Mouse (Mus musculus): ENCODE measurements around the gene Aifm2. TPM values are rescaled to one million over a fixed set of nuclear protein-coding genes. Genes with fewer than 3 reads are reported as not detected.
A peak's percentile ranks its signal among the peaks of the same experiment; 100 is the strongest.

Gene Aifm2
- polyA plus RNA-seq, 1 experiment from 2014 or later: 8.2 TPM

- WGBS: under 1% methylated on average over 105 of the region's 111 CpGs
- peak; percentile 9; the same call in 1 of the 2 replicates for ATAC-seq (ENCODE audit: low FRiP score)
Observed at GRCm38 (mm10) chr10:61695703-61696559, 19.1 kb upstream of the Aifm2 start.

GRCm38 (mm10) chr10:61696560-61696823 is 18.6 kb upstream of the Aifm2 start:
- no peak for ATAC-seq (ENCODE audit: low FRiP score)
- Histone ChIP-seq H3K4me1 (replicated peaks) (peaks cover 32% of the 10 kb centered on the region), H3K27me3 (no peaks in the 10 kb centered on the region), H3K4me3 (peak overlapping the region; percentile 87), H3K36me3 (peaks cover 33% of the 10 kb centered on the region), H3K4me2 (peak overlapping the region; percentile 99), H3K9me3 (no peaks in the 10 kb centered on the region), H3K9ac (peak overlapping the region; percentile 86), H3K27ac (no peak overlapping the region)
- 8% methylated on average over 19 of the region's 19 CpGs for WGBS

More at GRCm38 (mm10) chr10:61695703-61696559, 19.1 kb upstream of the Aifm2 start:
- Histone ChIP-seq H3K4me2 (peak overlapping the region; percentile 99), H3K4me3 (peak overlapping the region; percentile 87), H3K9me3 (no peaks in the 10 kb centered on the region), H3K27ac (peak overlapping the region; percentile 63), H3K36me3 (peaks cover 34% of the 10 kb centered on the region), H3K27me3 (no peaks in the 10 kb centered on the region), H3K9ac (peak overlapping the region; percentile 86), H3K4me1 (replicated peaks) (peaks cover 32% of the 10 kb centered on the region)

GRCm38 (mm10) chr10:61697028-61697427 is 18.0 kb upstream of the Aifm2 start:
- no peak overlapping the region for H3K27ac ChIP-seq
- no peaks in the 10 kb centered on the region for H3K27me3 ChIP-seq
- peaks cover 32% of the 10 kb centered on the region for H3K4me1 ChIP-seq (replicated peaks)
- peak overlapping the region; percentile 87 for H3K4me3 ChIP-seq
- H3K36me3 ChIP-seq: peaks cover 34% of the 10 kb centered on the region
- H3K4me2 ChIP-seq: peak overlapping the region; percentile 99
- peak overlapping the region; percentile 86 for H3K9ac ChIP-seq
- no peaks in the 10 kb centered on the region for H3K9me3 ChIP-seq
- no peak for ATAC-seq (ENCODE audit: low FRiP score)
- 93% methylated on average over 2 of the region's 2 CpGs for whole genome bisulfite sequencing

- Histone ChIP-seq H3K9me3 (no peaks in the 10 kb centered on the region), H3K4me2 (no peak overlapping the region), H3K27ac (no peak overlapping the region), H3K27me3 (no peaks in the 10 kb centered on the region), H3K9ac (no peak overlapping the region), H3K4me1 (replicated peaks) (no peaks in the 10 kb centered on the region), H3K36me3 (peaks cover 41% of the 10 kb centered on the region), H3K4me3 (no peak overlapping the region)
- WGBS: 87% methylated on average over 4 of the region's 4 CpGs
- no peak for ATAC-seq (ENCODE audit: low FRiP score)
Observed at GRCm38 (mm10) chr10:61704663-61705062, 10.4 kb upstream of the Aifm2 start.

- no peaks in the 10 kb centered on the region for H3K9me3 ChIP-seq
- no peak overlapping the region for H3K4me2 ChIP-seq
- no peak overlapping the region for H3K9ac ChIP-seq
- H3K36me3 ChIP-seq: peaks cover 34% of the 10 kb centered on the region
- H3K4me1 ChIP-seq (replicated peaks): no peaks in the 10 kb centered on the region
- 80% methylated on average over 6 of the region's 6 CpGs for WGBS
- no peak overlapping the region for H3K27ac ChIP-seq
- H3K4me3 ChIP-seq: no peak overlapping the region
- H3K27me3 ChIP-seq: peaks cover 5% of the 10 kb centered on the region; the same call in 1 of the 2 replicates
- ATAC-seq (ENCODE audit: low FRiP score): no peak
Observed at GRCm38 (mm10) chr10:61706412-61707375, 8.4 kb upstream of the Aifm2 start.

- peaks cover 41% of the 10 kb centered on the region for H3K27me3 ChIP-seq
- peaks cover 10% of the 10 kb centered on the region for H3K4me1 ChIP-seq (replicated peaks)
- H3K27ac ChIP-seq: no peak overlapping the region
- H3K4me3 ChIP-seq: no peak overlapping the region
- H3K4me2 ChIP-seq: no peak overlapping the region
- no peak overlapping the region for H3K9ac ChIP-seq
- H3K36me3 ChIP-seq: no peaks in the 10 kb centered on the region
- no peak for ATAC-seq (ENCODE audit: low FRiP score)
- 82% methylated on average over 3 of the region's 3 CpGs for WGBS
- H3K9me3 ChIP-seq: no peaks in the 10 kb centered on the region
Observed at GRCm38 (mm10) chr10:61713601-61714000, 1.5 kb upstream of the Aifm2 start.

GRCm38 (mm10) chr10:61714146-61714545 is 917 bp upstream of the Aifm2 start:
- Histone ChIP-seq H3K4me3 (no peak overlapping the region), H3K27me3 (peaks cover 41% of the 10 kb centered on the region), H3K36me3 (no peaks in the 10 kb centered on the region), H3K27ac (no peak overlapping the region), H3K9me3 (no peaks in the 10 kb centered on the region), H3K9ac (no peak overlapping the region), H3K4me2 (no peak overlapping the region), H3K4me1 (replicated peaks) (peaks cover 10% of the 10 kb centered on the region)
- ATAC-seq (ENCODE audit: low FRiP score): no peak
- WGBS: 91% methylated on average over 4 of the region's 4 CpGs

GRCm38 (mm10) chr10:61715462-61715837 is 387 bp downstream of the Aifm2 start:
- Histone ChIP-seq H3K36me3 (no peaks in the 10 kb centered on the region), H3K4me2 (peak overlapping the region; percentile 83), H3K27ac (no peak overlapping the region), H3K9ac (peak overlapping the region; percentile 67), H3K27me3 (peaks cover 41% of the 10 kb centered on the region), H3K4me3 (peak overlapping the region; percentile 52), H3K9me3 (no peaks in the 10 kb centered on the region), H3K4me1 (replicated peaks) (peaks cover 10% of the 10 kb centered on the region)
- WGBS: 3% methylated on average over 11 of the region's 11 CpGs
- ATAC-seq (ENCODE audit: low FRiP score): peak; percentile 57

- 83% methylated on average over 7 of the region's 7 CpGs for whole genome bisulfite sequencing
- H3K9me3 ChIP-seq: no peaks in the 10 kb centered on the region
- H3K27me3 ChIP-seq: peaks cover 36% of the 10 kb centered on the region
- no peak overlapping the region for H3K9ac ChIP-seq
- peaks cover 10% of the 10 kb centered on the region for H3K4me1 ChIP-seq (replicated peaks)
- no peak for ATAC-seq (ENCODE audit: low FRiP score)
- peak overlapping the region; percentile 52; the same call in 1 of the 2 replicates for H3K4me3 ChIP-seq
- H3K36me3 ChIP-seq: no peaks in the 10 kb centered on the region
- no peak overlapping the region for H3K27ac ChIP-seq
- peak overlapping the region; percentile 83 for H3K4me2 ChIP-seq
Observed at GRCm38 (mm10) chr10:61715996-61716864, 1.2 kb downstream of the Aifm2 start.

- 88% methylated on average over 12 of the region's 12 CpGs for WGBS
- no peak for ATAC-seq (ENCODE audit: low FRiP score)
- Histone ChIP-seq H3K27me3 (peaks cover 30% of the 10 kb centered on the region), H3K36me3 (no peaks in the 10 kb centered on the region), H3K4me1 (replicated peaks) (peaks cover 10% of the 10 kb centered on the region), H3K9ac (no peak overlapping the region), H3K9me3 (no peaks in the 10 kb centered on the region), H3K27ac (no peak overlapping the region), H3K4me2 (no peak overlapping the region), H3K4me3 (no peak overlapping the region)
Observed at GRCm38 (mm10) chr10:61717406-61718296, 2.6 kb downstream of the Aifm2 start.

- no peak overlapping the region for H3K4me3 ChIP-seq
- H3K4me2 ChIP-seq: no peak overlapping the region
- peaks cover 16% of the 10 kb centered on the region for H3K27me3 ChIP-seq
- ATAC-seq (ENCODE audit: low FRiP score): no peak
- H3K4me1 ChIP-seq (replicated peaks): peaks cover 7% of the 10 kb centered on the region
- H3K27ac ChIP-seq: no peak overlapping the region
- 86% methylated on average over 7 of the region's 7 CpGs for WGBS
- H3K36me3 ChIP-seq: no peaks in the 10 kb centered on the region
- H3K9me3 ChIP-seq: no peaks in the 10 kb centered on the region
- H3K9ac ChIP-seq: no peak overlapping the region
Observed at GRCm38 (mm10) chr10:61720331-61720730, 5.3 kb downstream of the Aifm2 start.
